In genomic region chr8:12873357-12874046, GRCm38 (mm10) we compare ENCODE assay signal across 7 mouse cellular contexts. TPM values are rescaled to one million over a fixed set of nuclear protein-coding genes. Genes with fewer than 3 reads are reported as not detected.
DNase-seq lines count a peak whose midpoint lies in the region; ATAC-seq lines count a peak whose summit lies in the region.

Mcf2l (plus strand) TSS chr8:12873806.

- peak; percentile 96 for DNase-seq in WW6 (ENCODE audit: low read depth, low spot score)
- DNase-seq in c-Kit-positive CD71-negative TER-119-negative erythroid progenitor cells, embryonic 14.5 days (ENCODE audit: low read depth), result peak; percentile 28
- peak; percentile 53 for DNase-seq in heart, postnatal 4 days
- DNase-seq in layer of hippocampus, postnatal 10 days (ENCODE audit: low spot score in 2 of 2), result peak; percentile 38 to 55
- DNase-seq in lung, postnatal 14 days, result peak; percentile 60
- DNase-seq in retina, postnatal 7 days (ENCODE audit: low read depth, low spot score), result peak; percentile 45

- peaks cover 67% of the 10 kb centered on the region for H3K4me1 ChIP-seq in forebrain, embryonic 13.5 days

- H3K27me3 ChIP-seq in forebrain, embryonic 13.5 days, result no peaks in the 10 kb centered on the region

- H3K4me3 ChIP-seq in forebrain, embryonic 13.5 days, result peak within 1 kb of the TSS; percentile 60

- H3K27ac ChIP-seq in forebrain, embryonic 13.5 days, result peak within 1 kb of the TSS; percentile 86

- peak within 1 kb of the TSS; percentile 72 for H3K9ac ChIP-seq in forebrain, embryonic 13.5 days

- H3K36me3 ChIP-seq in forebrain, embryonic 13.5 days (ENCODE audit: poor library complexity, severe bottlenecking), result no peaks in the 10 kb centered on the region

- peak within 1 kb of the TSS; percentile 66 for H3K4me2 ChIP-seq in forebrain, embryonic 13.5 days

- peak; percentile 73 for ATAC-seq in forebrain, embryonic 13.5 days

- WGBS in forebrain, embryonic 13.5 days, result 1% methylated on average over 26 of the region's 30 CpGs

- H3K9me3 ChIP-seq in forebrain, embryonic 13.5 days (replicated peaks), result no peaks in the 10 kb centered on the region

RNA-seq across cellular contexts. Expression of gene Mcf2l, which starts in this region (rescaled TPM):
- polyA plus RNA-seq in forebrain, embryonic 13.5 days (2015; fragmentation: Nextera tagmentation; extraction: Ambion mirVana), result 80.3 and 99.0 TPM in 2 replicates
- total RNA-seq in heart, postnatal 4 days (2021), result 10 to 100 TPM; 28.8 to 33.0 TPM
- 100 to 1,000 TPM; 269 to 278 TPM for total RNA-seq in layer of hippocampus, postnatal 10 days (2021)

Comparison
In these comparisons a context has a peak if more than half of its experiments do, and no peak if none do; other contexts are left out.
1. Peak in every context shown above with its lines: DNase-seq, ATAC-seq, H3K4me3 ChIP-seq and H3K27ac ChIP-seq.
2. RNA of gene Mcf2l (total RNA-seq): 269 to 278 TPM in layer of hippocampus, postnatal 10 days; 28.8 to 33.0 TPM in heart, postnatal 4 days; every median in the first group is over 4 times any median in the second.
3. DNase-seq: peak in every context shown above with its lines; median percentile 96 in WW6; 60 in lung, postnatal 14 days; 53 in heart, postnatal 4 days; 46 in layer of hippocampus, postnatal 10 days; 45 in retina, postnatal 7 days; 28 in c-Kit-positive CD71-negative TER-119-negative erythroid progenitor cells, embryonic 14.5 days.